Mouse (Mus musculus): ENCODE results near the gene Ltbp2. TPM values are rescaled to one million over a fixed set of nuclear protein-coding genes. Genes with fewer than 3 reads are reported as not detected.

Gene Ltbp2
- polyA plus RNA-seq, 1 experiment from 2014 or later: 0.07 TPM

- 85% methylated on average over 10 of the region's 10 CpGs for WGBS (ENCODE audit: missing documents)
- H3K27ac ChIP-seq: no peak overlapping the region
- H3K79me2 ChIP-seq (ENCODE audit: inconsistent target): peaks cover 34% of the 10 kb centered on the region
- H3K36me3 ChIP-seq (ENCODE audit: inconsistent target): peaks cover 53% of the 10 kb centered on the region
- no peak overlapping the region for H3K4me3 ChIP-seq (ENCODE audit: inconsistent target)
These were observed 120.3 kb downstream of the Ltbp2 start for GRCm38 (mm10) chr12:84756016-84756415.

GRCm38 (mm10) chr12:84755008-84755695 lies 121.2 kb downstream of the Ltbp2 start:
- H3K36me3 ChIP-seq (ENCODE audit: inconsistent target): peaks cover 46% of the 10 kb centered on the region
- H3K27ac ChIP-seq: no peak overlapping the region
- H3K79me2 ChIP-seq (ENCODE audit: inconsistent target): peaks cover 26% of the 10 kb centered on the region
- no peak overlapping the region for H3K4me3 ChIP-seq (ENCODE audit: inconsistent target)
- 76% methylated on average over 16 of the region's 16 CpGs for WGBS (ENCODE audit: missing documents)

GRCm38 (mm10) chr12:84752131-84752977 lies 124.0 kb downstream of the Ltbp2 start:
- H3K27ac ChIP-seq: peak overlapping the region; percentile 99
- H3K36me3 ChIP-seq (ENCODE audit: inconsistent target): peaks cover 20% of the 10 kb centered on the region
- H3K4me3 ChIP-seq (ENCODE audit: inconsistent target): no peak overlapping the region
- WGBS (ENCODE audit: missing documents): 33% methylated on average over 14 of the region's 14 CpGs
- H3K79me2 ChIP-seq (ENCODE audit: inconsistent target): no peaks in the 10 kb centered on the region; the same call in 1 of the 2 replicates

GRCm38 (mm10) chr12:84750661-84751060 lies 125.7 kb downstream of the Ltbp2 start:
- Histone ChIP-seq H3K36me3 (ENCODE audit: inconsistent target) (peaks cover 3% of the 10 kb centered on the region), H3K79me2 (ENCODE audit: inconsistent target) (no peaks in the 10 kb centered on the region), H3K4me3 (ENCODE audit: inconsistent target) (no peak overlapping the region), H3K27ac (peak overlapping the region; percentile 99)
- 45% methylated on average over 14 of the region's 14 CpGs for WGBS (ENCODE audit: missing documents)

GRCm38 (mm10) chr12:84748134-84748533 lies 128.2 kb downstream of the Ltbp2 start:
- no peaks in the 10 kb centered on the region for H3K36me3 ChIP-seq (ENCODE audit: inconsistent target)
- WGBS (ENCODE audit: missing documents): 25% methylated on average over 3 of the region's 3 CpGs
- peak overlapping the region; percentile 87 for H3K27ac ChIP-seq

GRCm38 (mm10) chr12:84745700-84746099 lies 130.6 kb downstream of the Ltbp2 start:
- no peak overlapping the region for H3K27ac ChIP-seq
- 92% methylated on average over 4 of the region's 4 CpGs for WGBS (ENCODE audit: missing documents)
- H3K79me2 ChIP-seq (ENCODE audit: inconsistent target): no peaks in the 10 kb centered on the region
- no peaks in the 10 kb centered on the region for H3K36me3 ChIP-seq (ENCODE audit: inconsistent target)
- H3K4me3 ChIP-seq (ENCODE audit: inconsistent target): no peak overlapping the region

More at GRCm38 (mm10) chr12:84748134-84748533, 128.2 kb downstream of the Ltbp2 start:
- H3K4me3 ChIP-seq (ENCODE audit: inconsistent target): no peak overlapping the region
- no peaks in the 10 kb centered on the region for H3K79me2 ChIP-seq (ENCODE audit: inconsistent target)

GRCm38 (mm10) chr12:84743496-84743895 lies 132.8 kb downstream of the Ltbp2 start:
- 96% methylated on average over 9 of the region's 10 CpGs for WGBS (ENCODE audit: missing documents)
- no peak overlapping the region for H3K27ac ChIP-seq
- no peaks in the 10 kb centered on the region for H3K36me3 ChIP-seq (ENCODE audit: inconsistent target)
- no peak overlapping the region for H3K4me3 ChIP-seq (ENCODE audit: inconsistent target)
- no peaks in the 10 kb centered on the region for H3K79me2 ChIP-seq (ENCODE audit: inconsistent target)

GRCm38 (mm10) chr12:84733366-84733765 lies 143.0 kb downstream of the Ltbp2 start:
- Histone ChIP-seq H3K4me3 (ENCODE audit: inconsistent target) (no peak overlapping the region), H3K79me2 (ENCODE audit: inconsistent target) (no peaks in the 10 kb centered on the region), H3K27ac (no peak overlapping the region), H3K36me3 (ENCODE audit: inconsistent target) (no peaks in the 10 kb centered on the region)
- WGBS (ENCODE audit: missing documents): 80% methylated on average over 13 of the region's 13 CpGs

Other genes starting within 250 kb of the Ltbp2 start
- gene Vrtn, start 235.5 kb downstream of the Ltbp2 start, polyA plus RNA-seq (2018): not detected in 3 replicates
- 0.09 to 0.12 TPM in 2 of 3 replicates, not detected in the other for gene Syndig1l, start 177.7 kb downstream of the Ltbp2 start, polyA plus RNA-seq (2018)
- gene Npc2, start 103.4 kb downstream of the Ltbp2 start, polyA plus RNA-seq (2018): 718 to 992 TPM (median 879 TPM) in 3 replicates
- gene Isca2, start 103.3 kb downstream of the Ltbp2 start, polyA plus RNA-seq (2018): 46.5 to 60.7 TPM (median 56.0 TPM) in 3 replicates
- gene Fcf1, start 94.4 kb upstream of the Ltbp2 start, polyA plus RNA-seq (2018): 65.9 to 92.0 TPM (median 76.0 TPM) in 3 replicates
- 27.2 to 51.0 TPM (median 30.2 TPM) in 3 replicates for gene Arel1, start 94.4 kb upstream of the Ltbp2 start, polyA plus RNA-seq (2018)
- 23.7 to 43.8 TPM (median 27.2 TPM) in 3 replicates for gene Ylpm1, start 119.8 kb upstream of the Ltbp2 start, polyA plus RNA-seq (2018)
- 0.88 to 1.8 TPM (median 1.3 TPM) in 3 replicates for gene Prox2, start 234.2 kb upstream of the Ltbp2 start, polyA plus RNA-seq (2018)
- 71.4 to 90.3 TPM (median 80.1 TPM) in 3 replicates for gene Dlst, start 234.3 kb upstream of the Ltbp2 start, polyA plus RNA-seq (2018)